Comparison of ENCODE assay signal across 14 mouse cellular contexts in genomic region chr5:118674321-118674720, GRCm38 (mm10).
A peak's percentile ranks its signal among the peaks of the same experiment; 100 is the strongest.
DNase-seq lines count a peak whose midpoint lies in the region; ATAC-seq and TF ChIP-seq lines count a peak whose summit lies in the region.
"Had no signal": no experiment of that assay in that cellular context is flagged by ENCODE, and none has a peak within 500 bp of the region (broad histone marks: within the 10 kb centered on the region; RNA-seq: fewer than 3 reads in every experiment).

No protein-coding gene starts in this region.

- ATAC-seq in cerebellum, adult (ENCODE audit: insufficient number of reproducible peaks, low FRiP score, low TSS enrichment) = no peak
- ATAC-seq in midbrain, embryonic 13.5 days = no peak
- ATAC-seq in midbrain, postnatal 0 days (ENCODE audit: low FRiP score) = no peak
- ATAC-seq: lung, postnatal 0 days had no signal

- TF ChIP-seq POLR2A in heart, adult 2 months (IDR thresholded peaks at IDR 0.05; ENCODE audit: insufficient read depth, low read depth, low read length) = no peak

- WGBS in heart, adult 2 months = 21% methylated on average over 3 of the region's 3 CpGs
- 65% methylated on average over 3 of the region's 3 CpGs for WGBS in midbrain, embryonic 13.5 days
- WGBS in midbrain, postnatal 0 days = 56% methylated on average over 3 of the region's 3 CpGs

- no peak overlapping the region for H3K9ac ChIP-seq in heart, adult 2 months (ENCODE audit: low read depth, low read length)
- no peak overlapping the region for H3K9ac ChIP-seq in midbrain, embryonic 13.5 days (replicated peaks)
- no peak overlapping the region for H3K9ac ChIP-seq in midbrain, postnatal 0 days (replicated peaks; ENCODE audit: low read length, poor library complexity, severe bottlenecking)
- H3K9ac ChIP-seq: embryonic facial prominence, embryonic 15.5 days had no signal

- peak; percentile 45 to 46 for DNase-seq in cerebellum, adult 18-20 months
- peak in 1 of 2 experiments; percentile 45 for DNase-seq in heart, adult 2 months
- DNase-seq in heart, adult 11 months = no peak
- DNase-seq in midbrain, postnatal 0 days (ENCODE audit: low spot score) = no peak
- DNase-seq in naive thymus-derived CD4-positive, alpha-beta T cell, adult 2 months (ENCODE audit: low read depth) = peak; percentile 37
- no peak for DNase-seq in urinary bladder, postnatal 10 days (ENCODE audit: low spot score)
- DNase-seq: adrenal gland, postnatal 36 days; kidney, postnatal 4 days; spleen, adult 18-20 months; thymus, adult 18-20 months had no signal

- peak overlapping the region; percentile 53 for H3K27ac ChIP-seq in heart, adult 2 months
- H3K27ac ChIP-seq in midbrain, embryonic 13.5 days = peak overlapping the region; percentile 7; the same call in 1 of the 2 replicates
- no peak overlapping the region for H3K27ac ChIP-seq in midbrain, postnatal 0 days (ENCODE audit: low read depth, low read length)
- H3K27ac ChIP-seq: embryonic facial prominence, embryonic 15.5 days had no signal

- no peak overlapping the region for H3K4me3 ChIP-seq in heart, adult 2 months
- no peak overlapping the region for H3K4me3 ChIP-seq in midbrain, embryonic 13.5 days (replicated peaks)
- H3K4me3 ChIP-seq in midbrain, postnatal 0 days (ENCODE audit: low read depth, low read length) = no peak overlapping the region
- H3K4me3 ChIP-seq: embryonic facial prominence, embryonic 15.5 days had no signal

- peaks cover 17% of the 10 kb centered on the region for H3K4me1 ChIP-seq in heart, adult 2 months (ENCODE audit: control insufficient read depth, insufficient read depth, low read length)
- H3K4me1 ChIP-seq in midbrain, embryonic 13.5 days (replicated peaks) = peaks cover 65% of the 10 kb centered on the region
- 0 out of 2 replicates have a peak, but pooled peaks cover 4% of the 10 kb centered on the region for H3K4me1 ChIP-seq in midbrain, postnatal 0 days (ENCODE audit: insufficient read depth, low read length)

- no peak for TF ChIP-seq EP300 in heart, adult 2 months (IDR thresholded peaks at IDR 0.05; ENCODE audit: insufficient read depth, low read depth, low read length)

- H3K4me2 ChIP-seq in midbrain, embryonic 13.5 days (replicated peaks) = no peak overlapping the region
- H3K4me2 ChIP-seq in midbrain, postnatal 0 days (ENCODE audit: low read depth, low read length, poor library complexity, severe bottlenecking) = no peak overlapping the region
- H3K4me2 ChIP-seq: embryonic facial prominence, embryonic 15.5 days had no signal

- no peaks in the 10 kb centered on the region for H3K9me3 ChIP-seq in midbrain, embryonic 13.5 days
- H3K9me3 ChIP-seq in midbrain, postnatal 0 days (ENCODE audit: low read length) = no peaks in the 10 kb centered on the region
- H3K9me3 ChIP-seq: embryonic facial prominence, embryonic 15.5 days had no signal

- intact Hi-C loops in heart, adult 2 months (cut with DNase I) = no loop called here

- TF ChIP-seq CTCF in heart, adult 2 months (IDR thresholded peaks at IDR 0.05) = no peak
- TF ChIP-seq CTCF in midbrain, postnatal 0 days (IDR thresholded peaks at IDR 0.05) = no peak

- peaks cover 10% of the 10 kb centered on the region for H3K36me3 ChIP-seq in heart, adult 2 months (ENCODE audit: control insufficient read depth, insufficient read depth, low read length)
- no peaks in the 10 kb centered on the region for H3K36me3 ChIP-seq in midbrain, embryonic 13.5 days
- no peaks in the 10 kb centered on the region for H3K36me3 ChIP-seq in midbrain, postnatal 0 days (ENCODE audit: insufficient read depth, low read length)

- 0 out of 2 replicates have a peak, but pooled peaks cover 2% of the 10 kb centered on the region for H3K79me2 ChIP-seq in heart, adult 2 months (replicated peaks; ENCODE audit: control insufficient read depth, insufficient read depth, low read length)

- H3K27me3 ChIP-seq in heart, adult 2 months (ENCODE audit: control insufficient read depth, insufficient read depth, low read length) = no peaks in the 10 kb centered on the region
- H3K27me3 ChIP-seq in midbrain, embryonic 13.5 days = no peaks in the 10 kb centered on the region
- H3K27me3 ChIP-seq in midbrain, postnatal 0 days (ENCODE audit: insufficient read depth, low read length) = no peaks in the 10 kb centered on the region
- H3K27me3 ChIP-seq: embryonic facial prominence, embryonic 15.5 days had no signal

Comparison
In these comparisons a context has a peak if more than half of its experiments do, and no peak if none do; other contexts are left out.
1. DNase-seq: peak in cerebellum, adult 18-20 months (2 of 2) and naive thymus-derived CD4-positive, alpha-beta T cell, adult 2 months (single experiment); none in heart, adult 11 months (single experiment), midbrain, postnatal 0 days (single experiment) and urinary bladder, postnatal 10 days (single experiment).